Mouse (Mus musculus) yolk sac, embryonic 10.5 days (tissue): ENCODE measurements around the gene Olfr1205.

Source experiments
- DNase-seq: peaks from one replicate; pipeline ENCODE4 v3.0.0-alpha.2; 2017; ENCODE audit warnings: low spot score

Gene Olfr1205

GRCm38 (mm10) chr2:88829437-88829836 lies at the start of gene Olfr1205:
TSS of gene Olfr1205 (plus strand) at chr2:88829737.
- DNase-seq: no peak

DNA sequence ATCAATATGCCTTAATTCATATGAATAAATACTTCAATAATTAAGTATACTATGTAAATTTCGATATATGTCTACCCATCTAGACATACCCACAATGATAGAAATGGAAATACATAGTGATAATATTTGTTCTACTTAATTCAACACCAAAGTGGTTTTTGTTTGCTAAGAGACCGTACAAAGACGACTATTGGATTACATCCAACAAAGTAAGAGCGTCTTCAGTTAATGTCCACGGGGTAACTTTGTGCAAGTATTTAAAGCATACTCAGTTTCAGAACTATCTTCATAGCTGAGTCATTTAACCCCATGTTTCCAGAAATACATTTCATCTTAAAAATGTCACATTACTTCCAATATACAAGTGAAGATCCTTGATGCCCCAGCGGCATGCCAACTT lies 36.8 kb upstream of the Olfr1205 start, which contains the start of gene Olfr1201:
Gene Olfr1201, plus strand, starts transcription at position 301 of the 400 bp plus-strand sequence.
- DNase-seq: no peak

DNA sequence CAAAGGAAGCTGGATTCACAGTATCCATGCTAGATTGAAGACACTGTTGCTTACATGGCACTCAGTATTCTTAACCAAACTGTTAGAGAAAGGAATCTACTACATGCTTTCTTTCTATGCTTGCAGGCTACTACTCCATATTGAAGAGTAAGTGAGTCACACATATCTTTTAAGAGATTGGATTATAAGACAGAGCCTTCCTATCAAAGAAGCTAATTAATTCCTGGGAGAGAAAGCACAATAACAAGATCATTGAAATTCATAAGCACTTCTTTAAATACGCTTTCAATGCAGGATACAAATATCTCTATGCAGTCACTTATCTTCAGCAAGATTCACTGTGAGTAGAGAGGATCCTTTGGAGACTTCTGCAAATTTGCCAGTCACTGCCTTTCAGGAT lies 15.3 kb upstream of the Olfr1205 start, which contains the start of gene Olfr1202:
Gene Olfr1202, plus strand, starts transcription at position 301 of the 400 bp plus-strand sequence.
- no peak for DNase-seq

DNA sequence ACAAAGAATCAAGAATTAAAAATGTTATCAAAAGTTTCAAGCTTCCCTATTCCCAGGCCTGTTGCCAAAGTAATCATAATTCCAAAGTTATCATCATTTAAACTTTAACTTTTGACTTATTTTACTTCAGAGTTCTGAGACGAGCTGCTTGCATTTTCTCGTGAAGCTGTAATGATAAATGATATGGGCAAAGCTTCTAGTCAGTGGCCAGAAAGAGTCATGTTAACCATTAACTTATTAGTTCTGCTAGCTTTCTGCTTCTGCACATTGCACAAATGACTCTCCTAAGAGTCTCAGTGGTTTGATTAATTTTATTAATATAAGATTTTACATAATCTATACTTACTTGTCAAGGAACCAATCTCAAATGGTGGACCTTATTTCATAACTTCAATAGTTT lies 8.9 kb downstream of the Olfr1205 start:
- DNase-seq: no peak

DNA sequence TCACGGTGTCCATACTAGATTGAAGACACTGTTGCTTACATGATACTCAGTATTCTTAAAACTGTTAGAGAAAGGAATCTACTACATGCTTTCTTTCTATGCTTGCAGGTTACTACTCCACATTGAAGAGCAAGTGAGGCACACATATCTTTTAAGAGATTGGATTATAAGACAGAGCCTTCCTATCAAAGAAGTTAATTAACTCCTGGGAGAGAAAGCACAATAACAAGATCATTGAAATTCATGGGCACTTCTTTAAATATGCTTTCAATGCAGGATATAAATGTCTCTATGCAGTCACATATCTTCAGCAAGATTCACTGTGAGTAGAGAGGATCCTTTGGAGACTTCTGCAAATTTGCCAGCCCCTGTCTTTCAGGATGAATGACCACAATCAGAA lies 19.5 kb downstream of the Olfr1205 start, which contains the start of gene Olfr1204:
Gene Olfr1204, plus strand, starts transcription at position 301 of the 400 bp plus-strand sequence.
- DNase-seq: no peak

DNA sequence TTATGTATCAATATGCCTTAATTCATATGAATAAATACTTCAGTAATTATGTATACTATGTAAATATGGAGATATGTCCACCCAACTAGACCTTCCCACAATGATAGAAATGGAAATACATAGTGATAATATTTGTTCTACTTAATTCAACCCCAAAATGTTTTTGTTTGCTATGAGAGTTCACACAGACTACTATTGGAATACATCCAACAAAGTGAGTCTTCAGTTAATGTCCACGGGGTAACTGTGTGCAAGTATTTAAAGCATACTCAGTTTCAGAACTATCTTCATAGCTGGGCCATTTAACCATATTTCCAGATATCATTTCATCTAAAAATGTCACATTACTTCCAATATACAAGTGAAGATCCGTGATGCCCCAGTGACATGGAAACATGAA lies 33.4 kb downstream of the Olfr1205 start, which contains the start of gene Olfr1206:
Gene Olfr1206, plus strand, starts transcription at position 301 of the 400 bp plus-strand sequence.
- DNase-seq: no peak
